Mouse (Mus musculus) A20 (cell line): ENCODE results near the gene Trpc4ap.
"Not testable (repeated sequence)": the region's sequence is repeated elsewhere in the genome, so short reads cannot be mapped to it uniquely, and the experiment has no call there.

Source experiments
- DNase-seq: peaks from one replicate; pipeline ENCODE4 v3.0.0-alpha.2; 2011; ENCODE audit warnings: low read depth, low spot score

Trpc4ap gene

DNA sequence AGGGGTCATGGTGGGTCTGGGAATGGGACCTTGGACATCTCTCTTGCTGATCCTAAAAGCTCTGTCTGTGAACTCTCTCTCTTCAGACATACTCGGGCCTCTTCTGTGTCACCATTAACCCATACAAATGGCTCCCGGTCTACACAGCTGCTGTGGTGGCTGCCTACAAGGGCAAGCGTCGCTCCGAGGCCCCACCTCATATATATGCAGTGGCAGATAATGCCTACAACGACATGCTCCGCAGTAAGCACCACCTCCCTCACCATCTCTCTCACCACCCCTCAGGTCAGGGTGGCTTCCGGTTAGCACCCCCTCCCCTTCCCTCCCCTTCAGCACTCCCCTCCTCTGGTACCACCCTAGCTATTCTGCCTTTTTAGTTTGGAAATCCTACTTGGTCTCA lies 78.2 kb downstream of the Trpc4ap start:
- DNase-seq = no peak

GRCm38 (mm10) chr2:155613326-155613755 lies 78.8 kb downstream of the Trpc4ap start:
- DNase-seq = peak; percentile 88

DNA sequence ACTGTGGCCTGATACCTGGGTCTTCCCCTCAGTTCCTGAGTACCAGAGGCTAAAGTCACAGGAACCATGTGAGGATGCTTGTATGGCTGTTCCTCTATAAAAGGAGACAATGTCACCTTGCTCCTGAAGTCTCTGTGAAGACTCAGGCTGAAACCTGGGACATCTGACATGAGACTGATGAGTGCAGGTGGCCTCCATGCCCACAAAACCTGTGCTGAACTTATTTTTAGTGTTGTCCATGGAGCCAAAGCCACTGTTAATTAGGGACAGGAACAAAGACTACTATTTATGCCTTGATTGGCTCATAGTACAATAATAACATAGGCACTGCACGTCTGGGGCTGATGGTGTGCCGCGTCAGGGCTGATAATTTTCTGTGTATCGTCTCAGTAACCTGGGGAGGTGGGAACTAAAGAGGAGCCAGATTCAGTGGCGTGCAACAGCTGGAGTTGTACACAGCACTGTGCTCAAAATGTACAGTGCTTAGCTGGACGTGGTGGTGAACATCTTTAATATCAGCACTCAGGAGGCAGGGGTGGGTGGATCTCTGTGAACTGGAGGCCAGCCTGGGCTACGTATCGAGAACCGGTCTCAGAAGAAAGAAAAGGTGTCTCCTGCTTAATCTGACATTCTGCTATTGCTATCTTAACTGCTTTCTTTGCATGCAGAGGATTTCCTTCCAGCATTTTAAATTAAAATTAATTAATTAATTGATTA lies 80.2 kb downstream of the Trpc4ap start:
- no peak for DNase-seq

DNA sequence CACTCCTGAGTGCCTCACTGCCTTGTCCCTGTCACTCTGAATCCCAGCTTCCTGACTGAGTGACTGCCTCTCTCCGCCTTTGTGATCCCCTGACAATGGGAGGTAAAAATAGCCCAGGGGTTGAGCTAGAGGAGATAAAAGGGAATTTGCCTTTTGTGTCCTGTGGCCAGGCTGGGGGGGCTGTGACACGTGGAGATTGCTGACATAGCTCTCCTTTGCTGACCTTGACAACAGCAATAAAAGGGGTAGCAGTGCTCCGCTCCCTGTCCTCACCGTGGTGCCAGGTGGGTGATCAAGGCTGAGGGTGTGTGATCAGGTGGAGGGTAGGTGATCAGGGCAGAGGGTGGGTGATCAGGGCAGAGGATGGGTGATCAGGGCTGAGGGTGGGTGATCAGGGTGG lies 81.2 kb downstream of the Trpc4ap start, which contains the start of gene Myh7b:
Myh7b (plus strand) TSS at position 235 of the 400 bp plus-strand sequence.
- DNase-seq = no peak

- DNase-seq = no peak
Observed at GRCm38 (mm10) chr2:155606360-155606759, 85.8 kb downstream of the Trpc4ap start.

GRCm38 (mm10) chr2:155605236-155605589 lies 87.0 kb downstream of the Trpc4ap start:
- DNase-seq = not testable (repeated sequence)

DNA sequence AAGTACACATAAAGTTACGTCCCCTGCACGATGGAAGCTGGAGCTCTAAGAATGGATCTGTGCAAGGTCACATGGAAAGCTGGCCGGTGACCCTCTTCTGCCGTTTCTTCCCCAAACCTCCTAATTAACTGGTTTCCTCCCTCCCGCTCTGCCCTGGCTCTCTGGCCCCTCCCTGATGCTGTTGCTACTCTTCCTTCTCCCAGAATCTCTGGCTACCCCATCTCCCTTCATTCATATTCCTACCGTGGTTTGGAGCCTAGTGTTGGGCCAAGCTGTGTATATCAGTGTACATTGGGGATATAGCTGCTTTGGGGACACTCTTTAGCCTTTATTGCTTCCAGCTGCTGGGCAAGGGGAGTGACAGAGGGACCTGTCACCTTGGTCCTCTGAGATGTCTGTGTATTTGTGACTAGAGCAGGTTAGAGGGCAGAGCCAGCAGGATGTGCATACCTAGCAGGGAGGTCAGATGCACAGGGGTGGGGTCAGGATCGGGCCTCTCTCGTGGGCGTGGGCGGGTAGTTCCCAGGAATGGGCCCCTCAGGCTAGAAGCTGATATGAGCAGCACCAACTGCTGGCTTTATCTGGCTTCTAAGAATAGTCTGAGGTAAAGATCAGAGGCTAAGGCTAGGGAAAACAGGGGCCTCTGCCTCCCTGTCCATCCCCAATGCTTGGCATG lies 87.5 kb downstream of the Trpc4ap start:
- no peak for DNase-seq

DNA sequence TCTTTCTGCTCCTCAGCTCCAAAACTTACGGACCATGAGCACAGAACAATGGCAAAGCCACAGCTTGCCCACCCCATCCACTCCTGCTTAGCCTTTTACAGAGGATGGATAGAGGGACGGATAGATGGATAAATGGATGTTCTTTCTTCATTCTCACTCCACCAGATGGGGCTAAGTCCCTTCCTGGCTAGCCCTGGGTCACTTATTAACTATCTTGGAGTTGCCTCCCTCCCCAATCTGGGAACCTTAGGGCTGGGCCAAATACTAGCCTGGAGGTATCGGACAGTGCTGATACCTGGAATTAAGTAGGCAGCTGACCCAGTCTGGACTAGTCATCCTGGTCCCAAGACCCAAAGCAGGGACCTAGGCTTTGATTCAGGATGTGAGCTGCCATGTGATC lies 88.5 kb downstream of the Trpc4ap start:
- no peak for DNase-seq

GRCm38 (mm10) chr2:155595516-155595915 lies 96.7 kb downstream of the Trpc4ap start:
- DNase-seq = no peak

DNA sequence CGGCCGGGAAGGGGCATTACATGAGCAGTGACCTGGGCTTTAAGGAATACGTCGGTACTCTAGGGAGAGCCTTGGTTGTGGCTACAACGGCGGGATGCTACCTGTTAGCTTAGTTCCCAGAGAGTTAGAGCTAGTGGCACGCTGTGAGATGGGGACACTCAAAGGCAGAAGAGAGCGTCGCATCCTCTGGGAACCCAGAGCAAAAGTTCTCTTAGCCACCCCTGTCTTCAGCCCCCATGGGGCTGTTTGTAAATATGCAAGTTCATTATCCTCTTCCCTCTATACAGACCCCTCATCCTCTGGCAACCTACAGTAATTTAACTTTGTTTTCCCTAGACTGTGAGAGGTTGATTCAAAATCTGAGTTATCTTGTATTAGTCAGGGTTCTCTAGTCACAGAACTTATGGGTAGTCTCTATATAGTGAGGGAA lies 99.3 kb downstream of the Trpc4ap start:
- DNase-seq = no peak

DNA sequence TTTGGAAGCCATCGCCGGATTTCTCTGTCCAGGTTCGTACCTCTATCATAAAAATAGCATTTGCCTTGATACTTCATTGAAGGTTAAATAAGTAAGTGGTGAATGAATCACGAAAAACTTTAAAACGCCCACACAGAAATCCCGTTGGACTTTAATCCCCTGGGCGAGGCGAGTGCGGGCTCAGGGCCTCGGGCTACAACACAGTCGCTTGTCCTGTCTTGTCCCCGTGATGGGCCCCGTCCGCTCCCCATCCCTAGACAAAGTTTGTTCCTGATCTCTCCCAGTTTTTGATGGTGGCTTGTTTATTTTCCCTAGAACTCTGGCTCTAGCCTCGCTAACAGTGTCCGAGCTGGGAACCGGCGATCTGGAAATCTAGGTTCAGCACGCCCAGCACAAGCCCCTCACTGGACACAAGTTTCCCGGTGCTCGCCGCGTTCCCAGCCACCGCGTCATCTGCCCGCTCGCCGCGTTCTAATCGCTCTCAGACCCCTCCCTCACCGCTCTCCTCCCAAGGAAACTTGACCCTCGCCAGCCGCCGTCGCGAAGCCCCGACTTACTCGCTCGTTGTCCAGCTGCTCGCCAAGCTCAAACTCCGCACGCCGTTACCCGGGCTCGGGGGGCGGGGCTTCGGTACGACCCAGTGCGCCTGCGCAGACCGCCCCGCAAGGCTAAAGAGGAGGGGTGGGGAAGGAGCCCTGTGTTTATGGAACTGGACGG lies 99.9 kb downstream of the Trpc4ap start, which contains the start of gene Gss:
Gss (minus strand) TSS at position 674 of the 717 bp plus-strand sequence.
- DNase-seq = peak; percentile 96

DNA sequence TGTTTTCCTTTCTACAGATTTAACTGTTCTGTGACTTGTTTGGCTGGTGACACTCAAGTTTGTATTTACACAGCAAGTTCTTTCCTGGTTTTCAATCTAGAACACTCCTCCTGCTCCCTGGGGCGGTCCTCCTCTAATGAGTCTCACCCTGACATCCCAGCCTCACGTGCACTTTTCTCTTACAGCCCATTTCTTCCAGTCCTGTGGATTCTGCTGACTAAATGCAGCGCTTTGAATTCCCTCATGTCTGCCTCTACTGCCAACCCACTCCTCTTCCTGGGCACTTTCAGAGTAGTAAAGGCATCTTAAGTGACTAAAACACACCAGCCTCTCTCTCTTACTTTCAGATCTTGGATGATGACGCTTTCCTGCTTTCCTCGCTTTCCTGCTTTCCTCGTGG lies 100.5 kb downstream of the Trpc4ap start:
- DNase-seq = peak; percentile 44

DNA sequence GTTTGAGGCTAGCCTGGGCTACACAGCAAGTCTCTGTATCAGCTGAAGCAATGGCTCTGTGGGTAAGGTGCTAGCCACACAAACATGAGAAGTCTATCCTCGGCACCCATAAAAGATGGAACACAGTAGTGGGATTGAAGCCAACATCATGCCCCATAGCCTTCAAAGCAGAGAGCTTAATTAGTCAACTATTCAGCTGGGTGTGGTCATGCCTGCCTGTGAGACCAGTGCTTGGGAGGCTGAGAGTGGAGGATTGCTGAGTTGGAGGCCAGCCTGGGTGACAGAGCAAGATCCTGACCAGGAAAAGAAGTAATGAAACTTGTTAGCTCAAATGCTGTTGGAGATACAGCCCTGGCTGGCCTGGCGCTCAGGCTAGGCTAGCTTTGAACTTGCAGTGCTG lies 101.3 kb downstream of the Trpc4ap start:
- no peak for DNase-seq

GRCm38 (mm10) chr2:155589521-155589920 lies 102.7 kb downstream of the Trpc4ap start:
- no peak for DNase-seq

GRCm38 (mm10) chr2:155588136-155588535 lies 104.0 kb downstream of the Trpc4ap start:
- DNase-seq = no peak

GRCm38 (mm10) chr2:155585486-155585885 lies 106.7 kb downstream of the Trpc4ap start:
- DNase-seq = no peak

DNA sequence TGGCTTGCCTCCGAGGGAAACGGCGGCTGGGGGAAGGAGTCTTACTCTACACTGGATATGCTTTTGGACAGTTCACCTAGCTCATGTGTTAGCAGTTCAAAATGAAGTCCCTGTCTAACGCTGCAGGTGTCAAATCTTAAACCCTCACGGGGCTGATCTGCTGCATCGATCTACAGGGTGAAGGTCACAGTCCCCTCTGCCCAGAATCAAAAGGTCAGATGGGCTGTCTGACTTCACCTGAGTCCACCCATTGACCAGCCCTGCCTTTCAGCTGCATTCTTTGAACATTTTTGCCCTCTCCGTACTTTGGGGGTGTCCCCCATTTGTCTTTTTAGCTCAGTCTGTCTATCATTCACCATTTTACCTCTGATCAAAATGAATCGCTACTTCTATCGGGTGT lies 107.1 kb downstream of the Trpc4ap start:
- DNase-seq = no peak
